Mouse (Mus musculus) ES-Bruce4 (cell line): Measurements from ENCODE around the gene Fibcd1.

Experiments
- CTCF ChIP-seq: IDR thresholded peaks from one replicate; pipeline ENCODE4 v1.8.1; 2011; ENCODE audit warnings: low read depth, low read length
- POLR2A ChIP-seq: IDR thresholded peaks from one replicate; pipeline ENCODE4 v1.8.1; 2011; ENCODE audit warnings: low read length; ENCODE audit not compliant: insufficient read depth

GRCm38 (mm10) chr2:31822524-31823371 lies 23.1 kb downstream of the Fibcd1 start:
- TF ChIP-seq CTCF, result no peak
- TF ChIP-seq POLR2A, result no peak
